12 mouse cellular contexts compared by ENCODE assay signal in the genomic region with DNA sequence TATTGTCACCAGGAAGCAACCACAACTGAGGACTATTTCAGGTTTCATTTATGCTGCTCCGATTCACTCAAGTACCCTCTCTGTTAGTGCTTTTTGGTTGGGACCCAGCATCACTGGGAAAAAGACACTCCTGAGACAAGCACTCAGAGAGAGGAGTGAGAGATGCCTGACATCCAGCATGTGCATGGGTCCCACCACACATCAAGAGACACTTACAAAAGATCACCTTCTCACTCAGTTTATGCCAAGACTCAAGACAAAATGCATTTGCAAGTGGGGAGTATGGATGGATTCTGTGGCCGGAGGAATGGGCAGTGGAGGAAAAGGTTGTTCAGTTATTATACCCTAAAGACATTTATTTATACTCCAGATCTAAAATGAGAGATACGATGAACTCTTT.
A peak's percentile ranks its signal among the peaks of the same experiment; 100 is the strongest.
DNase-seq lines count a peak whose midpoint lies in the region; ATAC-seq and TF ChIP-seq lines count a peak whose summit lies in the region.
"Had no signal": no experiment of that assay in that cellular context is flagged by ENCODE, and none has a peak within 500 bp of the region (broad histone marks: within the 10 kb centered on the region; RNA-seq: fewer than 3 reads in every experiment).

No protein-coding gene starts in this region.

- H3K9me3 ChIP-seq in forebrain, postnatal 0 days (ENCODE audit: low read length), result no peaks in the 10 kb centered on the region
- H3K9me3 ChIP-seq in midbrain, embryonic 13.5 days, result no peaks in the 10 kb centered on the region
- H3K9me3 ChIP-seq in intestine, postnatal 0 days (ENCODE audit: control insufficient read depth), result no peaks in the 10 kb centered on the region
- H3K9me3 ChIP-seq: heart, embryonic 12.5 days had no signal

- 19% methylated on average over 3 of the region's 3 CpGs for WGBS in forebrain, postnatal 0 days
- WGBS in midbrain, embryonic 13.5 days, result 40% methylated on average over 3 of the region's 3 CpGs
- WGBS in intestine, postnatal 0 days, result 89% methylated on average over 3 of the region's 3 CpGs

- no peak for TF ChIP-seq CTCF in forebrain, postnatal 0 days (IDR thresholded peaks at IDR 0.05; ENCODE audit: low read depth)
- TF ChIP-seq CTCF in intestine, postnatal 0 days (IDR thresholded peaks at IDR 0.05; ENCODE audit: low read depth), result no peak

- H3K4me3 ChIP-seq in forebrain, postnatal 0 days (ENCODE audit: low read depth, low read length), result peak overlapping the region; percentile 55
- H3K4me3 ChIP-seq in midbrain, embryonic 13.5 days (replicated peaks), result peak overlapping the region; percentile 57
- no peak overlapping the region for H3K4me3 ChIP-seq in intestine, postnatal 0 days (ENCODE audit: low read depth, low read length)
- H3K4me3 ChIP-seq: heart, embryonic 12.5 days had no signal

- no peak for ATAC-seq in forebrain, postnatal 0 days
- no peak for ATAC-seq in midbrain, embryonic 13.5 days
- no peak for ATAC-seq in intestine, postnatal 0 days
- ATAC-seq: liver, postnatal 0 days had no signal

- H3K4me2 ChIP-seq in forebrain, postnatal 0 days (ENCODE audit: low read depth), result peak overlapping the region; percentile 51
- H3K4me2 ChIP-seq in midbrain, embryonic 13.5 days (replicated peaks), result peak overlapping the region; percentile 63
- H3K4me2 ChIP-seq in intestine, postnatal 0 days (replicated peaks; ENCODE audit: low read depth), result no peak overlapping the region
- H3K4me2 ChIP-seq: heart, embryonic 12.5 days had no signal

- no peaks in the 10 kb centered on the region for H3K27me3 ChIP-seq in forebrain, postnatal 0 days (ENCODE audit: insufficient read depth, low read length)
- peaks cover 6% of the 10 kb centered on the region; the same call in 1 of the 2 replicates for H3K27me3 ChIP-seq in midbrain, embryonic 13.5 days
- no peaks in the 10 kb centered on the region for H3K27me3 ChIP-seq in intestine, postnatal 0 days (replicated peaks; ENCODE audit: control insufficient read depth, insufficient read depth, low read length)
- H3K27me3 ChIP-seq: heart, embryonic 12.5 days had no signal

- peak overlapping the region; percentile 74 for H3K9ac ChIP-seq in forebrain, postnatal 0 days
- H3K9ac ChIP-seq in midbrain, embryonic 13.5 days (replicated peaks), result peak overlapping the region; percentile 89
- no peak overlapping the region for H3K9ac ChIP-seq in intestine, postnatal 0 days (ENCODE audit: low read depth, low read length)
- H3K9ac ChIP-seq: heart, embryonic 12.5 days; liver, postnatal 0 days had no signal

- peak overlapping the region; percentile 42 for H3K27ac ChIP-seq in forebrain, postnatal 0 days (ENCODE audit: low read depth, low read length)
- H3K27ac ChIP-seq in midbrain, embryonic 13.5 days, result peak overlapping the region; percentile 97
- H3K27ac ChIP-seq in intestine, postnatal 0 days (ENCODE audit: low read depth, low read length), result no peak overlapping the region
- H3K27ac ChIP-seq: stomach, postnatal 0 days had no signal

- peak; percentile 17 for DNase-seq in cerebellum, adult 11-12 months
- DNase-seq in cerebellum, adult 11 months, result no peak
- DNase-seq in brain, adult 2 months (ENCODE audit: low read depth, low spot score), result peak; percentile 38
- DNase-seq in forebrain, postnatal 0 days, result peak; percentile 62
- DNase-seq in adrenal gland, postnatal 4 days (ENCODE audit: low spot score in 2 of 2), result no peak
- DNase-seq in left cerebral cortex, adult 18-20 months (ENCODE audit: low spot score in 2 of 2), result no peak
- DNase-seq: gastrocnemius, postnatal 14 days; liver, postnatal 0 days had no signal

- peaks cover 11% of the 10 kb centered on the region; the same call in 1 of the 2 replicates for H3K4me1 ChIP-seq in forebrain, postnatal 0 days (ENCODE audit: insufficient read depth)
- peaks cover 42% of the 10 kb centered on the region for H3K4me1 ChIP-seq in midbrain, embryonic 13.5 days (replicated peaks)
- H3K4me1 ChIP-seq in intestine, postnatal 0 days (replicated peaks; ENCODE audit: control insufficient read depth, insufficient read depth, low read length), result no peaks in the 10 kb centered on the region

- no peaks in the 10 kb centered on the region for H3K36me3 ChIP-seq in forebrain, postnatal 0 days (ENCODE audit: insufficient read depth)
- H3K36me3 ChIP-seq in midbrain, embryonic 13.5 days, result no peaks in the 10 kb centered on the region
- no peaks in the 10 kb centered on the region for H3K36me3 ChIP-seq in intestine, postnatal 0 days (ENCODE audit: control insufficient read depth, insufficient read depth)
- H3K36me3 ChIP-seq: heart, embryonic 12.5 days had no signal

Comparison
In these comparisons a context has a peak if more than half of its experiments do, and no peak if none do; other contexts are left out.
1. DNase-seq: peak in cerebellum, adult 11-12 months (single experiment), brain, adult 2 months (single experiment) and forebrain, postnatal 0 days (single experiment); none in cerebellum, adult 11 months (single experiment), adrenal gland, postnatal 4 days (0 of 2) and left cerebral cortex, adult 18-20 months (0 of 2).